Mouse (Mus musculus) brain, embryonic 18.5 days (tissue): Measurements from ENCODE around the gene Kmo.

Source experiments
- DNase-seq: peaks from one replicate; pipeline ENCODE4 v3.0.0-alpha.2; 2012; ENCODE audit warnings: low read depth, low spot score

The Kmo gene

DNA sequence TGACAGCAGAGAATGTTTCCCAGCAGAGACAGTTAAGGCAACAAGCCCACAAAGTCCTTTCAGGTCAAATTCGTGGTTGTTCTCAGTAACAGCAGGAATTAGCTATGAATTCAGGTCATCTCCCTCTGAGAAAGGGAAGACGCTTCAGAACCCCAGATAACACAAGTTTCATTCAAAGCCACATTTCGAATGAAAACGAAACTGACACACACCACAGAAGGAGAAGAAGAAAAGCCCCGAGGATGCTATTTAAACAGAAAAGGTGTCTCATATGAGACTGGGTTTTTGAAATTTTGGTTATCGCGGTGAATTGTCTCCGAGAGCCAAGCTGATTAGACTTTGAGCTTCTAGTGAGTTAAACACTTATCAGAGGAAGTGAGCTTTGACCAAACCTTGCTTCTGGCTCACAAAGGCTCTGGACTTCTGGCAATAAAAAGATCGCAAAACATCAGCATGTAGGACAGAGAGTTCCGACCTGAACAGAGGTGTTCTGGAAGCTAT is 11.6 kb downstream of the Kmo start:
- no peak for DNase-seq

DNA sequence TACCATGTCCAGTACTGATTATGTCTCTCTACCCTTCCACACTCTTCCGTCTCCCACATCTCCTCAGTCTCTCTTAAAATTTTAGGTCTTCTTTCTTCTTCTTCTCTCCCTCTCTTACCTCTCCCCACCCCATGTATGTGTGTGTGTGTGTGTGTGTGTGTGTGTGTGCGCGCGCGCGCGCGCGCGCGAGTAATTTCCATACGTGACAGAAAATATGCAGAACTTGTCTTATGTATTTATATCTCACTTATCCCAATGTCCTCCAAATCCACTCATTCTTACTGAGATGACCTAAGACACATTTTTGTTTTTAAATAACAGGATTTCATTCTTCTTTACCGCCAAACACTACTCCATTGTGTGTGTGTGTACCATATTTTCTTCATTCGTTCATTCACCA is 12.3 kb downstream of the Kmo start:
- no peak for DNase-seq

GRCm38 (mm10) chr1:175637677-175638076 is 17.5 kb downstream of the Kmo start:
- no peak for DNase-seq

GRCm38 (mm10) chr1:175639072-175639471 is 18.9 kb downstream of the Kmo start:
- no peak for DNase-seq

DNA sequence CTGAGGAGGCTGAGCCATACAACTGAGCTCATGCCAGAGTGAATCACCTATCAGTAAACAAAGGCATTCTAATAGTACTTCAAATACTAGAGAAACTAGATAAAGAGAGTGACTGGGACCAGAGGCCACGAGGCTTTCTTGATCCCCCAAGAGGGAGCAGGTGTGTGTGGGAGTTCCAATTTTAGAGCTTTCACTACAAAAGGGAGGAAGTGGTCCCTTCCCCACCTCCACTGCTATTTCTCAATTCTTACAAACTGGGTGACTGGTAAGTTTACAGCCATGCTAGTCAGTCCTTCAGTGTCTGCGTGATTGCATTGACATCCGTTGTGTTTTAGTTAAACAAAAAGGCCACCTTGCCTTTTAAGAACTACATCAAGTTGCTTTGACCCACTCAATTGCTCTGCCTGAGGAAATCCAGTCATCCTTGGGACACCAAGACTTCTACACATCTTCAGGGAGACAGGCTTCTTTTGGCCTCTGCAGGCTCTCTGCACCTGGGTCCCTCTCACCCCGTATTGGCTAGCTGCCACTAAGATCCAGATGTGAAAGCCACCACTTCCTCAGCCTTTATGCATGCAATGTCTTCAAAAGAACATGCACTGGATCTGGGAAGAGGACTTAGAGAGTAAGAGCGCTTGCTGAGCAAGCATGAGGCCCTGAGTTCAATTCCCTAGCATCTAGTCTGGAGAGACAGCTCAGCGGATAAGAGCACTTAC is 20.4 kb downstream of the Kmo start:
- no peak for DNase-seq

GRCm38 (mm10) chr1:175643496-175644265 is 23.5 kb downstream of the Kmo start:
- DNase-seq, result no peak

DNA sequence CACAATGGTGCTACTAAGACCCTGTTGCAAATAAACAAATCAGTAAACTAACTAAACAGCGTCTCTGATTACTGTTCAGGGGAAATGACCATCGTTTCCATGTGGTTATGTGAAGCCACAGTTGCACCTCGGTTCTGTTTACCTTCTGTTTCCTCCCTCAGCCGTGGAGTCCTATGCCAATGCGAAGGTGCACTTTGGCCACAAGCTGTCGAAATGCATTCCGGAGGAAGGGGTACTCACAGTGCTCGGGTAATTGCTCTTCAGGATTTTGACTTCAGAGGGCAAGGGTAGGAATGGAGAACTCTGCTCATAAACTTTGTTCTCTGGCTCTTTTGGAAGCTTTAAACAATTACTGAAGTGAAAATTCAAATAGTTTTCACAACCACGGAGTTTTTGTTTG is 26.8 kb downstream of the Kmo start:
- DNase-seq, result no peak

GRCm38 (mm10) chr1:175648615-175649014 is 28.4 kb downstream of the Kmo start:
- DNase-seq, result no peak

DNA sequence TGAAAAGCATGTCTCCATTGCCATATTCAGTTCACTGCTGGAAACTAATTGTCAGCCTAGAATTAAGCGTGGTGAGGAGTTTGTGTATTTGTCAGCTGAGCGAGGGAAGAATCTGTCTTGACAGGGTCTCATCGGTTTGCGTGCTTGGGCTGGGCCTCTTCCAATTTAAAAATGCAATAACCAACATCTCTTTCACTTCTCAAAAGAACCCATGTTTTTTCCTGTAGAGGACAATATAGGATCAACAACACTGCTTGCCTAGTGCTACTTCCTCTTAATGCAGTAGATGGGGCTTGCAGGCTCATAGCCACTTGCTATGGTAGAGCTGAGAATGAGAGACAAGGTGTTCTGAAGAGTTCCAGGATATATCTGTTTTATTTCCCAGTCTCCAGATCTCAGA is 39.7 kb downstream of the Kmo start:
- DNase-seq, result no peak

DNA sequence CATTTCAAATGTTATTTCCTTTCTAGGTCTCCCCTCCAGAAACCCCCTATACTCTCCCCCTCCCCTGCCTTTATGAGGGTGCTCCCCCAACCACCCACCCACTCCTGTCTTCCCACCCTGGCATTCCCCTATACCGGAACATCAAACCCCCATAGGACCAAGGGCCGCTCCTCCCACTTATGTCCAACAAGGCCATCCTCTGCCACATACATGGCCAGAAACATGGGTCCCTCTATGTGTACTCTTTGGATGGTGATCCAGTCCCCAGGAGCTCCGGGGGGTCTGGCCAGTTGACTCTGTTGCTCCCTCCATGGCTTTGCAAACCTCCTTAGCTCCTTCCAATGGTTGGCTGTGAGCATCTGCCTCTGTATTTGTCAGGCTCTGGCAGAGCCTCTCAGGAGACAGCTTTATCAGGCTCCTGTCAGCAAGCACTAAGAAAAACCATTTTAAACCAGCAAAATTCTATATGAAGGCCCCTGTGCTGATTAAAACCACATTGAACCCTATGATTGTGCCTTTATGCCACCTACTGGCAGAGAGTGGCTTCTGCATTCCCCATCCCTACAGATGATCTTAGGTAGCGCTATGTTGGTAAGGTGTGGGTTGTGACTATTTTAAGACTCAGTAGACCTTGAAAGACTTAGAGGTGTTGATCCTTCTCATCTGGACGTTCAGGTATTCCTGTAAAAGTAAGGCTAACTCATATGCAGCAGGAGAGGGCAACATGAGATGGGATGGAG is 48.7 kb downstream of the Kmo start:
- DNase-seq, result no peak

DNA sequence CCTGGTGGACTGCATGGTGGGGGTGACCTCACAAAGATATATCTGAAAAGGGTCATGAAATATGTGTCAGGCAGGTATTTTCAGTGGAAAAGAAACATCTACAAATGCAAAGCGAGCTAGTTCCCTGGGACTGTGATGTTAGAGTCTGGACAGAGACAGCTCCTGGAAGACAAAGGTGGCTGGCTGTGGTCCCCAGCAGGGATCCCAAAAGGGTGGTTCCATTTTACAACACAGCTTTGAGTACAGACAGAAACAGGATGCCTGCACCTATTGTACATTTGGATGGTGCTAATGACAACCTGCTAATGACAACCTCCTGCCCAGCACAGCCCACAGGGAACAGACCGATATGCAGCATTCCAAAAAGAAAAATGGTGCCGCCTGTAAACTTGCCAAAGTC is 49.3 kb downstream of the Kmo start:
- no peak for DNase-seq

DNA sequence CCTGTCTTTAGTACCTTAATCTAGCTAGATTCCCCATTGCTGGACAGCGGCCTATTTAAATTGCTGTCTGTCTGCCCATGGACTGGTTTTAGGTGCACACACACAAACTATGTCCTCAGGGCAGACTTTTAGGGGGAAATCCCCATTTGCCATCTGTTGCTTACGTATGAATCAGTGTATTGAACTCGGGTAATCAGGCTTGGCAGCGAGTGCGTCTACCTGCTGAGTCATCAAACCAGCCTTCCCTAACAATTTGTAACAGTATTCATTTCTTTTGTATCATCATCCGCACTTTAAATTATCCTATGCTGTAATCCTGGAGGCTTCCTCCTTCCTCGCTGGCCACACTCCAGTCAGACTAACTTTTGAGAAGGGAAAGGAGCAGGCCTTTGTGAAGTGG is 49.9 kb downstream of the Kmo start:
- DNase-seq, result no peak

DNA sequence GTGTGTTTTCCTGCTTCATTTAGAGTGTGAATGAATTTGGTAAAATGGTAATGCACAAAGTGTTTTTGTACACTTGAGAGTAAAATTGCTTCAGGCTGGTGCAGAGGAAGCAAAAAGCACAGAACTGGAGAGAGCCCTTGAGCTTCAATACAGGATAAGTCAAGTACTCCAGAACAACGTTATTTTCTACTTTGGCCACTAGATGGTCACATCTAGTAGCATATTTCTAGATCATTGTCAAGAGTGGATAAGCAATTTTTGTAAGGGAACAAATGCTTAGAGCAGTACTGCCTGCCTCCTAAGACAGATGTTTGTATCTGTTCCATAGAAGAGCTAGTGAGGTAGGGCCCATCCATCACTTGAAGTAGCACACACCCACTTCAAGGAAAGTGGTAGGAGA is 51.4 kb downstream of the Kmo start:
- no peak for DNase-seq

DNA sequence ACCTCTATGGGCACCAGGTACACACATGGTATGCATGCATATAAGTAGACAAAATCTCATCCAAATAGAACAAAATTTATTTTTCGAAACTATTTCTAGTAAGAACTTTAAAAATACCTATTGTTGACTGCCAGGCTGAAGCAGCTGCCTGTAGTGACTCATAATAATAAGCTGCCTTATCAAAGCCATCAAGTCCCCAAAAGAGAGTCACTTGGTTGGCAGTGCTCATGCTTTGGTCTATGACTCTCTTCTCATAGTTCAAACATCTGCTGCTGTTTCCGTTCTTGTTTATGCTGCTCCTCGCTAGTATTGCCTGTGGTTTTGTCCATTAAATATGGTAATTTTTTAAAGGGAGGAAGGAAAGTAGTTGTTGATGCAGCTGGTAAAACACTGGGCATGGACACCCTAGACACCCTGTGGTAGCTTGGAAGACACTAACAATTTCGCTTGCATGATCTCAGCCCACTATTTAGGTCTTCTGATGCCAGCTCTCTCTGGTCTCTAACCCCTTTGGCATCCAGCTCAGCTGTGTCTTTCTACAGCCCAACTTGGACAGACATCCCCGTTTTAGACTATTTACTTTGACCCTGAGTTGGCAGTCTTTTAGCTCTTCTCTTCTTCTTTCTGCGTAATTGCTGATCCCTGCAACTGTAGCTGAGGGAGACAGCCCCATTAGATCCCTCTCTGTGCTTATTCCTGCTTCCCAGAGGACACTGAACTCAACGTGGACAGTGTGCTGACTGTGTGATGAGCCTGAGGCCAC is 53.6 kb downstream of the Kmo start:
- no peak for DNase-seq

- no peak for DNase-seq
These were observed 54.9 kb downstream of the Kmo start for GRCm38 (mm10) chr1:175675116-175675515.

- no peak for DNase-seq
These were observed 57.3 kb downstream of the Kmo start for GRCm38 (mm10) chr1:175677459-175677858.

GRCm38 (mm10) chr1:175680995-175681394 is 60.8 kb downstream of the Kmo start:
- DNase-seq, result no peak

DNA sequence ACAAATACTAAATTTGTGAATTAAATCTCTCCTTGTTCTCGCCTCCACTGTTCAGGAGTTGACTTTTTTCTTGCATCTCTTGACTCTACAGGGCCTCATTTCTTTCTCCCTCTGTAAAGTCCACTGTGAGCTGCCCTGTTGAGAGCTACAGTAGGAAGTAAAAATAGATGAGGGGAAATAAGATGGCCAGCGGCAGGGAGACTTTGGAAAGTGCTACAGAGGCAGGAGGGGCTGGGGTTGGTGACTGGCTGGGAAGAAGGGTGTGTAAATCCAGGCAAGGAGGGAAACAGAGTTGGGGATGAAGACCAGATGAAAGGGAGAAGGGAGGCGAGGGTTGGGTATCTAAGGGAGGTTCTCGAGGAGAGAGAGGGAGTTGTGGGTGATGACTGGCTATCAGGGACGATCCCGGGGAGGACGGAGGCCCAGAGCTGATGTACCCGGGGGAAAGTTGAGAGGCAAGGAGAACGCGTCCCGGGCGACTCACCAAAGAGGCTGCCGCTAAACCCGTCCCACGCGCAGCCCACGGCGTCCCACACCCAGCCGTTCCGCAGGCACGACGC is 71.6 kb downstream of the Kmo start:
- no peak for DNase-seq

DNA sequence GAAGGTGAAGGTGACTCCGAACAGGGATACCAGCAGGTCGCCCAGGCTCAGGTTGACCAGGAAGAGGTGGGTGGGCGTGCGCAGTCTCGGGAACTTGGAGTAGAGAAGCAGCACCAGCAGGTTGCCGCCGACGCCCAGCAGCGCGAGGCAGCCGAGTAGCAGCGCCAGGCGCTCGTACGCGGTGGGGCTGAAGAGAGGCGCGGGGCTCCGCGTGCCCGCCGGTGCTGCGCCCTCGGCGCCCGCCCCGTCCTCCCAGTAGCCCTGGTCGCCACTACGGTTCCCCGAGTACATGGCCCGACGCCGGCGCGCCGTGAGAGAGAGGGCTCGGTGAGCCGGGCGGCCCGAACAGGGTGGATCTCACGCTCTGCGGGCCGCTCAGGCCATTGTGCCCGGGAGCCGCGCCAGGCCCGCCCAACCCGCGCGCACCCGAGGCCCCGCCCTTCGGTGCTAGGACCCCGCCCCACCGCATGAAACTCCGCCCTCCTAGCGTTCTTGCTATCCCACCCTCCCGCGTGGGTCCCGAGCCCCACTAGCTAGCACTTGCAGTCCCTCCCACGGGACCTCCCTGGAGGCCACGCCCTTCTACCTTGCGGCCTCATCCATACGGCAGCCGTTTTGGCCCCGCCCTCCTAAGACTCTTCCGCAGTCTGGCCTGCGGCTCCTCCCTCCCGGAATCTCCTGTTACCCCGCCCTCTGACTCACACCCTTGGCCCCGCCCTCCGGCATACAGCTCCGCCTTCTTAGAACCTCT is 72.2 kb downstream of the Kmo start, which contains the start of the genes Opn3 and Chml:
Gene Opn3 (minus strand): TSS at position 531 of the 751 bp plus-strand sequence.
Gene Chml (minus strand): TSS at position 656 of the 751 bp plus-strand sequence.
- peak; percentile 94 for DNase-seq

DNA sequence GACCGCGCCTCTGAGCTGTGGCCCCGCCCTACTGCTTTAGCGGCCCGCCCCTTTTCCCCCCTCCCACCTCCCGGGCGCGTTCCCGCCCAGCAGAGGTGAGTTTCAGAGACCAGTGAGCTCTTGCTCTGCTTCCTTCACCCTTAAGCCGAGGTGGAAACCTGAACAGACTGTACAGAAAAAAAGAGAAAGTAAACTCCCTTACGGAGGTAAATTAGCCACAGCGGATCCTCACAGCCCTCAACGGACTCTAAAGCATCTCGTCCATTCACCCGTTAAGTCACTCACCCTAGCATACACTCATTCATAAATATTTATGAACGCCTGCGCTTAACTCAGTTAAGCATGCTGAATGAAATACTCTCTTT is 72.8 kb downstream of the Kmo start:
- DNase-seq, result no peak
